Mouse (Mus musculus): ENCODE results near the gene Cyp2d40. TPM values are rescaled to one million over a fixed set of nuclear protein-coding genes. Genes with fewer than 3 reads are reported as not detected.
"Not testable (repeated sequence)": the region's sequence is repeated elsewhere in the genome, so short reads cannot be mapped to it uniquely, and the experiment has no call there.

Gene Cyp2d40
- polyA plus RNA-seq, 1 experiment from 2014 or later: not detected

- H3K4me1 ChIP-seq; H3K27me3 ChIP-seq (ENCODE audit: poor library complexity, severe bottlenecking); H3K27ac ChIP-seq; H3K9me3 ChIP-seq; H3K36me3 ChIP-seq (replicated peaks); DNase-seq (ENCODE audit: extremely low spot score, low spot score); H3K4me3 ChIP-seq: not testable (repeated sequence)
- WGBS: 85% methylated on average over 5 of the region's 5 CpGs
Measured at GRCm38 (mm10) chr15:82777856-82778255, 13.9 kb upstream of the Cyp2d40 start.

- no peaks in the 10 kb centered on the region for H3K4me1 ChIP-seq
- DNase-seq (ENCODE audit: extremely low spot score, low spot score): no peak
- no peaks in the 10 kb centered on the region; the same call in 1 of the 2 replicates for H3K9me3 ChIP-seq
- H3K27ac ChIP-seq: no peak overlapping the region
- 71% methylated on average over 2 of the region's 2 CpGs for WGBS
- no peak overlapping the region for H3K4me3 ChIP-seq
- H3K36me3 ChIP-seq (replicated peaks): no peaks in the 10 kb centered on the region
- H3K27me3 ChIP-seq (ENCODE audit: poor library complexity, severe bottlenecking): no peaks in the 10 kb centered on the region
Measured at GRCm38 (mm10) chr15:82765943-82766342, 2.0 kb upstream of the Cyp2d40 start.

GRCm38 (mm10) chr15:82764881-82765280 is 898 bp upstream of the Cyp2d40 start:
- H3K27ac ChIP-seq: no peak overlapping the region
- 85% methylated on average over 6 of the region's 6 CpGs for WGBS
- no peaks in the 10 kb centered on the region; the same call in 1 of the 2 replicates for H3K9me3 ChIP-seq
- no peak overlapping the region for H3K4me3 ChIP-seq
- no peaks in the 10 kb centered on the region for H3K4me1 ChIP-seq
- no peaks in the 10 kb centered on the region for H3K36me3 ChIP-seq (replicated peaks)
- DNase-seq (ENCODE audit: extremely low spot score, low spot score): no peak
- H3K27me3 ChIP-seq (ENCODE audit: poor library complexity, severe bottlenecking): no peaks in the 10 kb centered on the region

GRCm38 (mm10) chr15:82748141-82748540 is 15.8 kb downstream of the Cyp2d40 start:
- 67% methylated on average over 1 of the region's 1 CpGs for WGBS

GRCm38 (mm10) chr15:82747516-82747915 is 16.5 kb downstream of the Cyp2d40 start:
- Histone ChIP-seq H3K9me3 (no peaks in the 10 kb centered on the region; the same call in 1 of the 2 replicates), H3K27ac (no peak overlapping the region), H3K27me3 (ENCODE audit: poor library complexity, severe bottlenecking) (no peaks in the 10 kb centered on the region), H3K4me1 (no peaks in the 10 kb centered on the region), H3K4me3 (no peak overlapping the region), H3K36me3 (replicated peaks) (no peaks in the 10 kb centered on the region)
- DNase-seq (ENCODE audit: extremely low spot score, low spot score): no peak
- WGBS: 72% methylated on average over 1 of the region's 1 CpGs

More at GRCm38 (mm10) chr15:82748141-82748540, 15.8 kb downstream of the Cyp2d40 start:
- DNase-seq (ENCODE audit: extremely low spot score, low spot score): no peak
- no peak overlapping the region for H3K4me3 ChIP-seq
- no peaks in the 10 kb centered on the region for H3K27me3 ChIP-seq (ENCODE audit: poor library complexity, severe bottlenecking)
- no peaks in the 10 kb centered on the region for H3K4me1 ChIP-seq
- H3K9me3 ChIP-seq: no peaks in the 10 kb centered on the region; the same call in 1 of the 2 replicates
- no peak overlapping the region for H3K27ac ChIP-seq
- H3K36me3 ChIP-seq (replicated peaks): no peaks in the 10 kb centered on the region

- not testable (repeated sequence) for H3K36me3 ChIP-seq (replicated peaks); H3K4me1 ChIP-seq; H3K4me3 ChIP-seq; DNase-seq (ENCODE audit: extremely low spot score, low spot score); H3K9me3 ChIP-seq; H3K27ac ChIP-seq; H3K27me3 ChIP-seq (ENCODE audit: poor library complexity, severe bottlenecking)
- WGBS: 88% methylated on average over 4 of the region's 4 CpGs
Measured at GRCm38 (mm10) chr15:82733331-82733925, 30.6 kb downstream of the Cyp2d40 start.

Small RNAs within 50 kb of the gene (microRNA-seq; reads per million reads assigned to microRNA genes)
- not detected for gene Gm27618

Other genes starting within 250 kb of the Cyp2d40 start
- gene Cyp2d12, start 209.1 kb downstream of the Cyp2d40 start, polyA plus RNA-seq (2016; fragmentation: Nextera tagmentation; extraction: Ambion mirVana): not detected in 2 replicates
- not detected in 2 replicates for gene Cyp2d34, start 143.2 kb downstream of the Cyp2d40 start, polyA plus RNA-seq (2016; fragmentation: Nextera tagmentation; extraction: Ambion mirVana)
- gene Cyp2d26, start 30.1 kb upstream of the Cyp2d40 start, polyA plus RNA-seq (2016; fragmentation: Nextera tagmentation; extraction: Ambion mirVana): not detected in 2 replicates
- 6.5 and 7.1 TPM in 2 replicates for gene Tcf20, start 223.7 kb upstream of the Cyp2d40 start, polyA plus RNA-seq (2016; fragmentation: Nextera tagmentation; extraction: Ambion mirVana)